Mouse (Mus musculus): ENCODE measurements at regions not wholly inside any gene's neighbourhood (a gene's known extent, or its start where the extent isn't known, plus 50 kb on each side); places are given as distances from the start of the nearest gene placed in this dataset.

- TF ChIP-seq CTCF (IDR thresholded peaks at IDR 0.05; ENCODE audit: insufficient read depth, low read depth, low read length) (no peak), POLR2A (IDR thresholded peaks at IDR 0.05; ENCODE audit: insufficient read depth, low read depth, low read length) (no peak)
Observed at GRCm38 (mm10) chr11:20957766-20958165, 126.9 kb upstream of the Lgalsl start.

All from olfactory bulb, adult 2 months (tissue).